Mouse (Mus musculus): ENCODE measurements around the gene Mff. TPM values are rescaled to one million over a fixed set of nuclear protein-coding genes. Genes with fewer than 3 reads are reported as not detected.

The Mff gene
- polyA plus RNA-seq, 1 experiment from 2014 or later: 364 TPM

- H3K4me1 ChIP-seq (replicated peaks): no peaks in the 10 kb centered on the region; the same call in 1 of the 2 replicates
- no peaks in the 10 kb centered on the region for H3K27me3 ChIP-seq
- H3K9me3 ChIP-seq: no peaks in the 10 kb centered on the region
- no peak for ATAC-seq (ENCODE audit: low FRiP score)
- no peak overlapping the region for H3K27ac ChIP-seq
- WGBS: 64% methylated on average over 5 of the region's 5 CpGs
- no peak overlapping the region for H3K9ac ChIP-seq
- H3K4me2 ChIP-seq: no peak overlapping the region
- no peaks in the 10 kb centered on the region for H3K36me3 ChIP-seq
- no peak overlapping the region for H3K4me3 ChIP-seq
Observed at GRCm38 (mm10) chr1:82798304-82798703, 73.6 kb downstream of the Mff start.

GRCm38 (mm10) chr1:82798922-82799321 is 74.2 kb downstream of the Mff start:
- H3K9me3 ChIP-seq: no peaks in the 10 kb centered on the region
- H3K4me3 ChIP-seq: no peak overlapping the region

DNA sequence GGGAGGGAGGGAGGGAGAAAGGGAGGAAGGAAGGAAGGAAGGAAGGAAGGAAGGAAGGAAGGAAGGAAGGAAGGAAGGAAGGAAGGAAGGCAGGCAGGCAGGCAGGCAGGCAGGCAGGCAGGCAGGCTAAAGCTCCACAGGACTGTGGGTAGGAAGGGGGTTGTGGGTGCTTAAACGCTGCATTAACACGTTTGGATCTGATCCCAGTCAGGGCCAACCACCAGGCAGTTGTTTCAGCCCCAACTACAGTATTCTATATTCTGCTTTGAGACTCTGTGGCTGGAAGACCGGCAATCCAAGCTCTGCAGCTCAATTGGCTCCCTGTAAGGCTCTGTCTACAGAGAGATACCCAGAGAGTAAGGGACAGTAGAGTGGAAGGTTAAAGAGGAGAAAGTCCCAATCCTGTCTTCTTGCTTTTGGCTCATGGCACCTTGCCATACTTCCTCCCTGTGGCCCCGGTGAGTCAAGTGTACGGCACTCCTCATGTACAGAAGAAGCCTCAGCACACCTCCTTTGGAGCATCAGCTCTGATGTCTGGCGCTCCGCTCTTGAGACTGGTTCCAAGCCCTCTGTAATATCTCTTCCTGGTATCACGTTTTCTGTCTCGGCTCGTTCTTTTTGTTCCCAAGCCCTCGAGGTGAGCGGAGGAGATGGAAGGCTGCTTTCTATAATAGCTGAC is 76.6 kb downstream of the Mff start:
- no peak overlapping the region for H3K4me2 ChIP-seq
- H3K36me3 ChIP-seq: no peaks in the 10 kb centered on the region
- H3K27me3 ChIP-seq: no peaks in the 10 kb centered on the region
- H3K4me3 ChIP-seq: no peak overlapping the region
- H3K9me3 ChIP-seq: no peaks in the 10 kb centered on the region
- H3K9ac ChIP-seq: no peak overlapping the region
- no peak for ATAC-seq (ENCODE audit: low FRiP score)
- H3K4me1 ChIP-seq (replicated peaks): no peaks in the 10 kb centered on the region
- H3K27ac ChIP-seq: no peak overlapping the region
- 82% methylated on average over 12 of the region's 12 CpGs for WGBS

More at GRCm38 (mm10) chr1:82798922-82799321, 74.2 kb downstream of the Mff start:
- H3K27me3 ChIP-seq: no peaks in the 10 kb centered on the region
- no peaks in the 10 kb centered on the region for H3K36me3 ChIP-seq
- 84% methylated on average over 4 of the region's 4 CpGs for WGBS
- H3K4me2 ChIP-seq: no peak overlapping the region
- no peak overlapping the region for H3K9ac ChIP-seq
- no peaks in the 10 kb centered on the region; the same call in 1 of the 2 replicates for H3K4me1 ChIP-seq (replicated peaks)
- no peak for ATAC-seq (ENCODE audit: low FRiP score)
- no peak overlapping the region for H3K27ac ChIP-seq

Other genes with a start within 250 kb of the Mff start
- gene Col4a4, start 138.0 kb upstream of the Mff start, polyA plus RNA-seq (2015; fragmentation: Nextera tagmentation; extraction: Ambion mirVana): 0.26 and 0.32 TPM in 2 replicates
- gene Col4a3, start 138.0 kb upstream of the Mff start, polyA plus RNA-seq (2015; fragmentation: Nextera tagmentation; extraction: Ambion mirVana): 0.23 and 0.25 TPM in 2 replicates
- gene Tm4sf20, start 43.6 kb downstream of the Mff start, polyA plus RNA-seq (2015; fragmentation: Nextera tagmentation; extraction: Ambion mirVana): not detected in 2 replicates
- gene Gm47791, start 46.4 kb downstream of the Mff start, polyA plus RNA-seq (2015; fragmentation: Nextera tagmentation; extraction: Ambion mirVana): not detected in 2 replicates
- gene Agfg1, start 114.6 kb downstream of the Mff start, polyA plus RNA-seq (2015; fragmentation: Nextera tagmentation; extraction: Ambion mirVana): 28.7 and 32.6 TPM in 2 replicates
- 0.21 and 0.41 TPM in 2 replicates for gene A030005L19Rik, start 188.4 kb downstream of the Mff start, polyA plus RNA-seq (2015; fragmentation: Nextera tagmentation; extraction: Ambion mirVana)
- not detected in 2 replicates for gene A030014E15Rik, start 200.0 kb downstream of the Mff start, polyA plus RNA-seq (2015; fragmentation: Nextera tagmentation; extraction: Ambion mirVana)
- not detected in 2 replicates for gene Gm6217, start 206.5 kb downstream of the Mff start, polyA plus RNA-seq (2015; fragmentation: Nextera tagmentation; extraction: Ambion mirVana)
- gene A030003K21Rik, start 218.5 kb downstream of the Mff start, polyA plus RNA-seq (2015; fragmentation: Nextera tagmentation; extraction: Ambion mirVana): not detected in 2 replicates
- not detected in 2 replicates for gene Gm7544, start 231.1 kb downstream of the Mff start, polyA plus RNA-seq (2015; fragmentation: Nextera tagmentation; extraction: Ambion mirVana)
- gene Gm47955, start 235.4 kb downstream of the Mff start, polyA plus RNA-seq (2015; fragmentation: Nextera tagmentation; extraction: Ambion mirVana): not detected in 2 replicates